Mouse (Mus musculus): Measurements from ENCODE around the gene Rora.

DNA sequence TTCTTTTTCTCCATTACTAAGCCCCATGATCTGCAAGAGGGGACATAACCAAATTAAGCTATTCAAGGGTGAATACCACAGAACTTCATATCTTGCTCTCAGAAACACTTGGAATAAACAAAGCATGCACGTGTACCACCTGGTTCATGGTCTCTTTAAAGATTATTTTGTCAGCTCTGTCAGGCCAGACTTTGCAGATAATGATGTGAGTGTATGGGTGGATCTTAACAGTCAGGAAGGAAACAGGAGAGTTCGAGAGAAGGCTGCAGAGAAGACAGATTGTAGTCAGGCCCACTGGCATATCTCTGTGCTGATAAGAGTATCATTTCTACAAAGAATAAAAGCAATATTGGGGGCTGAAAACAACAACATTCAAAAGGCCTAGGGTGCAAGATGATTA is 463.2 kb downstream of the Rora start:
- TF ChIP-seq POLR2A (IDR thresholded peaks at IDR 0.05; ENCODE audit: control insufficient read depth, low read depth, low read length) (no peak), CTCF (IDR thresholded peaks at IDR 0.05; ENCODE audit: control insufficient read depth, insufficient read depth, insufficient replicate concordance, low read depth, low read length) (no peak)
